Mouse (Mus musculus) adrenal gland, postnatal 25 days (tissue): ENCODE data around the gene Mpp3. TPM values are rescaled to one million over a fixed set of nuclear protein-coding genes. Genes with fewer than 3 reads are reported as not detected.

Source experiments
- DNase-seq: peaks from one replicate; pipeline ENCODE4 v3.0.0; 2021; ENCODE audit warnings: mixed read lengths
- total RNA-seq: library from RNA; stranded (reverse); gene quantifications from 2 replicates; pipeline ENCODE4 v1.2.3, GENCODE M21; 2021

Gene Mpp3
- total RNA-seq, 1 experiment from 2014 or later = 12.6 TPM

- DNase-seq = no peak
Observed at GRCm38 (mm10) chr11:102039487-102040137, 11.4 kb upstream of the Mpp3 start.

- DNase-seq = no peak
Observed at GRCm38 (mm10) chr11:102037789-102038188, 9.5 kb upstream of the Mpp3 start.

- no peak for DNase-seq
Observed at GRCm38 (mm10) chr11:102036336-102036735, 8.1 kb upstream of the Mpp3 start.

- no peak for DNase-seq
Observed at GRCm38 (mm10) chr11:102035456-102035960, 7.2 kb upstream of the Mpp3 start.

- DNase-seq = no peak
Observed at GRCm38 (mm10) chr11:102034887-102035286, 6.6 kb upstream of the Mpp3 start.

GRCm38 (mm10) chr11:102033055-102033591, 4.9 kb upstream of the Mpp3 start:
- no peak for DNase-seq

- DNase-seq = no peak
Observed at GRCm38 (mm10) chr11:102031149-102031548, 2.9 kb upstream of the Mpp3 start.

- DNase-seq = no peak
Observed at GRCm38 (mm10) chr11:102029966-102030365, 1.7 kb upstream of the Mpp3 start.

GRCm38 (mm10) chr11:102029304-102029703, 1.0 kb upstream of the Mpp3 start:
- no peak for DNase-seq

- DNase-seq = no peak
Observed at GRCm38 (mm10) chr11:102027361-102028017, 772 bp downstream of the Mpp3 start.

GRCm38 (mm10) chr11:102026694-102027360, 1.4 kb downstream of the Mpp3 start:
- DNase-seq = peak; percentile 79

- peak; percentile 34 for DNase-seq
Observed at GRCm38 (mm10) chr11:102025991-102026660, 2.1 kb downstream of the Mpp3 start.

GRCm38 (mm10) chr11:102025354-102025753, 2.9 kb downstream of the Mpp3 start:
- no peak for DNase-seq

GRCm38 (mm10) chr11:102024875-102025274, 3.4 kb downstream of the Mpp3 start:
- no peak for DNase-seq

- no peak for DNase-seq
Observed at GRCm38 (mm10) chr11:102024084-102024758, 4.0 kb downstream of the Mpp3 start.

GRCm38 (mm10) chr11:102023406-102023805, 4.9 kb downstream of the Mpp3 start:
- DNase-seq = no peak

GRCm38 (mm10) chr11:102021196-102021595, 7.1 kb downstream of the Mpp3 start:
- no peak for DNase-seq

GRCm38 (mm10) chr11:102019736-102020135, 8.5 kb downstream of the Mpp3 start:
- DNase-seq = no peak

GRCm38 (mm10) chr11:102016136-102016535, 12.1 kb downstream of the Mpp3 start:
- no peak for DNase-seq

- DNase-seq = no peak
Observed at GRCm38 (mm10) chr11:102015472-102015871, 12.8 kb downstream of the Mpp3 start.

GRCm38 (mm10) chr11:102013201-102013600, 15.1 kb downstream of the Mpp3 start:
- DNase-seq = no peak

- no peak for DNase-seq
Observed at GRCm38 (mm10) chr11:102011510-102011909, 16.8 kb downstream of the Mpp3 start.
